Mouse (Mus musculus) heart, postnatal 36 days (tissue): ENCODE measurements around the gene Gm20914. TPM values are rescaled to one million over a fixed set of nuclear protein-coding genes. Genes with fewer than 3 reads are reported as not detected.
"Not testable (repeated sequence)": the region's sequence is repeated elsewhere in the genome, so short reads cannot be mapped to it uniquely, and the experiment has no call there.

Source experiments
- DNase-seq, 2 experiments: peaks; one replicate each; pipeline ENCODE4 v3.0.0; 2021 to 2022
- intact Hi-C: fragments of 180-260 bp; cut with DNase I; formaldehyde crosslinking; loops from one replicate; pipeline ENCODE4 v1.15.1; 2025
- total RNA-seq, 2 experiments: library from RNA; stranded (reverse); gene quantifications; 2 replicates each; pipeline ENCODE4 v1.2.3; 2021

Gene Gm20914
- not detected for total RNA-seq

DNA sequence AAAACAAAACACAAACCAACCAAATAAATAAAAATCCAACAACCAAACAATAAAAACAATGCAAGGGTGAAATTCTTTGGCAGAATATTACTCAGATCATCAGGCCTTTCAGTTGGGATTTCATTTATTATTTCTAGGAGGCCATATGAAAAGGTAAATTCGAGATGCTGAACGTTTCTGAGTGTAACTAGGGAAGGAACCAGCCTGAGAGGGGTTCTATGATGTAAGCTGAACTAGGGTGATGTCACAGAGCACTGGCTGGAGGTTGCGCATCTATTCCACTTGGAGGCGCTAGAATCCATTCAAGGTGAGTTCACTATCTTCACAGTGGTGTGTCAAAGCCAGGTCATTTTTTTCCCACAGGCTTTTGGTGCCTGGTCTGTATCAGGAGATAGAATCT, at the start of gene Gm20914:
Gene Gm20914 (plus strand): TSS at position 301 of the 400 bp plus-strand sequence.
- intact Hi-C loops, DNase-seq: not testable (repeated sequence)

Other genes with a start within 250 kb of the Gm20914 start
- gene Gm21854, start 69.0 kb upstream of the Gm20914 start, total RNA-seq = not detected
- not detected for gene Gm28171, start 67.4 kb downstream of the Gm20914 start, total RNA-seq
- gene Gm21778, start 216.5 kb downstream of the Gm20914 start, total RNA-seq = not detected